Comparison of ENCODE assay signal across 17 mouse cellular contexts in the genomic region with DNA sequence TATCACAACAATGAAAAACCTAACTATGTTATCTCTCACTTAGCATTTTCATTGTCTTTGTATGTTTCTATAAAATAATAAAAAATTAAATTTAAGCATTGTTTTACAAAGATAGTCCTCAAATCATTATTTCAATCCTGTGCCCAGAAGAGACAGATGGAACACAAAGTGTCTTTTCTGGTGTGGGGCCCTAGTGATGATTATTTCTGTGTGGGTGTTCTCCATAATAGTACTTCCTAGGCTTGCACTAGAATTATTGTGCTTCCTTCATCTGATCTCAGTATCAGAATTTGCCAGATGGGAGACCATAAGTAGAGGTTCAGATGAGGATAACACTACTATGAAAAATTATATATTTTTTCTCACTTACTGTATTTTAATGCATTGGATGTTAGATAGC.
"Had no signal": no experiment of that assay in that cellular context is flagged by ENCODE, and none has a peak within 500 bp of the region (broad histone marks: within the 10 kb centered on the region; RNA-seq: fewer than 3 reads in every experiment).

No protein-coding gene starts in this region.

- ATAC-seq: lung, postnatal 0 days; midbrain, embryonic 13.5 days; midbrain, embryonic 15.5 days had no signal

- H3K4me1 ChIP-seq: lung, embryonic 15.5 days; megakaryocyte, embryonic 14.5 days; midbrain, embryonic 13.5 days; midbrain, embryonic 15.5 days; neural tube, embryonic 12.5 days; stomach, embryonic 15.5 days had no signal

- H3K36me3 ChIP-seq: lung, embryonic 15.5 days; midbrain, embryonic 13.5 days; midbrain, embryonic 15.5 days; neural tube, embryonic 12.5 days; stomach, embryonic 15.5 days had no signal

- H3K4me3 ChIP-seq: lung, embryonic 15.5 days; megakaryocyte, embryonic 14.5 days; midbrain, embryonic 13.5 days; midbrain, embryonic 15.5 days; neural tube, embryonic 12.5 days; stomach, embryonic 15.5 days had no signal

- H3K27ac ChIP-seq: lung, embryonic 15.5 days; macrophage; midbrain, embryonic 13.5 days; midbrain, embryonic 15.5 days; neural tube, embryonic 12.5 days; stomach, embryonic 15.5 days; stomach, postnatal 0 days had no signal

- DNase-seq: lung, adult 2 months; lung, postnatal 14 days; lung, postnatal 36 days; right cerebral cortex, postnatal 14 days; thymus, adult 2 months; thymus, postnatal 25 days; thymus, postnatal 4 days had no signal

- H3K9ac ChIP-seq: lung, embryonic 15.5 days; midbrain, embryonic 13.5 days; midbrain, embryonic 15.5 days; neural tube, embryonic 12.5 days; stomach, embryonic 15.5 days had no signal

- H3K27me3 ChIP-seq: lung, embryonic 15.5 days; megakaryocyte, embryonic 14.5 days; midbrain, embryonic 13.5 days; midbrain, embryonic 15.5 days; neural tube, embryonic 12.5 days; stomach, embryonic 15.5 days had no signal

- H3K9me3 ChIP-seq: lung, embryonic 15.5 days; megakaryocyte, embryonic 14.5 days; midbrain, embryonic 13.5 days; midbrain, embryonic 15.5 days; neural tube, embryonic 12.5 days; stomach, embryonic 15.5 days had no signal

- H3K4me2 ChIP-seq: lung, embryonic 15.5 days; midbrain, embryonic 11.5 days; midbrain, embryonic 13.5 days; midbrain, embryonic 15.5 days; neural tube, embryonic 12.5 days; stomach, embryonic 15.5 days had no signal
